Mouse (Mus musculus) stomach, postnatal 0 days (tissue): ENCODE data around the gene Klhdc8a. TPM values are rescaled to one million over a fixed set of nuclear protein-coding genes. Genes with fewer than 3 reads are reported as not detected.
"Not testable (repeated sequence)": the region's sequence is repeated elsewhere in the genome, so short reads cannot be mapped to it uniquely, and the experiment has no call there.

Experiments used
- ATAC-seq: fragments of 200-750 bp; cut with Nextera tagmentation; 2 replicates; pipeline ENCODE4 v1.8.0; 2017; ENCODE audit not compliant: low FRiP score, low TSS enrichment
- DNase-seq: peaks from one replicate; pipeline ENCODE4 v3.0.0-alpha.2; 2016; ENCODE audit warnings: low spot score
- H3K27ac ChIP-seq: fragments of 300-500 bp; sonication (generic); replicated peaks from 2 replicates; pipeline ENCODE4 v1.5.1; 2014; ENCODE audit warnings: mild to moderate bottlenecking, control low read depth
- H3K27me3 ChIP-seq: fragments of 300-500 bp; sonication (generic); 2 replicates; pipeline ENCODE4 v1.6.1; 2014; ENCODE audit warnings: low read length; ENCODE audit not compliant: control insufficient read depth, insufficient read depth
- H3K36me3 ChIP-seq: fragments of 300-500 bp; sonication (generic); 2 replicates; pipeline ENCODE4 v1.6.1; 2014; ENCODE audit warnings: low read length, mixed read lengths; ENCODE audit not compliant: control insufficient read depth, insufficient read depth
- H3K4me1 ChIP-seq: fragments of 300-500 bp; sonication (generic); replicated peaks from 2 replicates; pipeline ENCODE4 v1.6.1; 2014; ENCODE audit warnings: antibody characterized with exemption; ENCODE audit not compliant: control insufficient read depth, insufficient read depth
- H3K4me2 ChIP-seq: fragments of 300-500 bp; sonication (generic); replicated peaks from 2 replicates; pipeline ENCODE4 v1.6.1; 2014; ENCODE audit warnings: low read depth, mild to moderate bottlenecking, control low read depth, moderate library complexity
- H3K4me3 ChIP-seq: fragments of 300-500 bp; sonication (generic); 2 replicates; pipeline ENCODE4 v1.5.1; 2014; ENCODE audit warnings: low read depth, low read length, control low read depth
- H3K9ac ChIP-seq: fragments of 300-500 bp; sonication (generic); 2 replicates; pipeline ENCODE4 v1.6.1; 2014; ENCODE audit warnings: mild to moderate bottlenecking, low read length, control low read depth, mixed read lengths
- H3K9me3 ChIP-seq: fragments of 300-500 bp; sonication (generic); 2 replicates; pipeline ENCODE4 v1.6.1; 2016; ENCODE audit warnings: low read length; ENCODE audit not compliant: control insufficient read depth
- CTCF ChIP-seq: IDR thresholded peaks from 2 replicates; pipeline ENCODE4 v1.5.1; 2016; ENCODE audit warnings: antibody characterized with exemption, low read depth, mild to moderate bottlenecking, moderate library complexity
- EP300 ChIP-seq: optimal IDR thresholded peaks from 2 replicates; pipeline ENCODE3; 2016; ENCODE audit warnings: antibody characterized with exemption
- WGBS: fragments of 180-500 bp; shearing (Covaris S2); extraction: QIAGEN DNeasy Blood & Tissue Kit; methylation state at CpG from one replicate; pipeline ENCODE4 v1.1.7; 2014; 5-methylcytosine and 5-hydroxymethylcytosine counted together
- polyA plus RNA-seq: library from polyadenylated mRNA; unstranded; fragments of >200 nt; fragmentation: Nextera tagmentation; extraction: Ambion mirVana; gene quantifications from 2 replicates; pipeline ENCODE4 v1.2.1, GENCODE M21; 2015

The Klhdc8a gene
- polyA plus RNA-seq, 1 experiment from 2014 or later = 0.34 TPM

DNA sequence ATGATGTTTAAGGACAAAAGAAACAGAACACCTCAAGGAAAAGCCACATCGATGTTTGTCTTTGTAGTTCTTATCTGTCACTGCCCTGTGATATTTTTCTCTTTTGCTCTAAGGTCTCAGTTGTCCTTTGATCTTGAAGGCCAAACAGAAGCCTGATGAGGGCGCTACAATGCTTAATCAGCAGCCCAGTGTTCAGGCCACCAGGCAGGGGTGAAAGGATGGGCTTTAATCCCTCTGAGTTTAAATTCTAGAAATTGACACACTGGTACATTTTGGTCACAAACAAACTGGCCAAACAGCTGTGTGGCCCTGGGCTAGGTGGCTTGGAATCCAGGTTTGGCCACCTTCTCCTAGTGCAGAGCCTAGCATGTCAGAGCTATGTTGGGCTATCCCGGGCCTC is 21.7 kb upstream of the Klhdc8a start:
- no peaks in the 10 kb centered on the region for H3K36me3 ChIP-seq
- no peaks in the 10 kb centered on the region for H3K9me3 ChIP-seq
- H3K27me3 ChIP-seq = no peaks in the 10 kb centered on the region
- H3K27ac ChIP-seq = no peak overlapping the region
- DNase-seq (no peak), ATAC-seq (no peak)
- H3K9ac ChIP-seq = no peak overlapping the region
- no peak overlapping the region for H3K4me2 ChIP-seq
- H3K4me1 ChIP-seq = no peaks in the 10 kb centered on the region
- H3K4me3 ChIP-seq = no peak overlapping the region
- TF ChIP-seq EP300 = no peak
- TF ChIP-seq CTCF = no peak
- WGBS = 44% methylated on average over 3 of the region's 3 CpGs

DNA sequence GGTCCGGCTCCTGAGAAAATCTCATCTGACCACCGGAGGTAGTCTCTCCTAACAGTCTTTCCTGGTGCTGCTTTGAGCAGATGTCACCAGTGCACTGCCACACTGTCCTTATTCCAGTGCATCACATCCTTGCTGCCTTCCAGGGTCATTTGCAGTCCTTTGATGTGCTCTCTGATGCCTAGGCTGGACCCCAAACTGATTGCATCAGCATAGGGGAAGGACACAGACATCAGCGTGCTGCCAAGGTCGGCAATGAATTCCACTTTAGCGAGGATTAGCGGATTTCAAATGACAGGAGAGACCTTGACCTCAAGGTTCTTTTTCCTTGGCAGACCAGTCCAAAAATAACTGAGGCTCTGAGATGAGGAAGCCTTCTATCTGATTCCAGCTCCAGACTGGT is 21.3 kb upstream of the Klhdc8a start:
- TF ChIP-seq EP300 (no peak), CTCF (no peak)
- H3K9me3 ChIP-seq = no peaks in the 10 kb centered on the region
- no peak overlapping the region for H3K27ac ChIP-seq
- no peaks in the 10 kb centered on the region for H3K36me3 ChIP-seq
- no peak overlapping the region for H3K4me3 ChIP-seq
- WGBS = 62% methylated on average over 6 of the region's 6 CpGs
- H3K27me3 ChIP-seq = no peaks in the 10 kb centered on the region
- H3K9ac ChIP-seq = no peak overlapping the region
- no peak for DNase-seq
- no peak overlapping the region for H3K4me2 ChIP-seq
- H3K4me1 ChIP-seq = no peaks in the 10 kb centered on the region
- ATAC-seq = no peak

DNA sequence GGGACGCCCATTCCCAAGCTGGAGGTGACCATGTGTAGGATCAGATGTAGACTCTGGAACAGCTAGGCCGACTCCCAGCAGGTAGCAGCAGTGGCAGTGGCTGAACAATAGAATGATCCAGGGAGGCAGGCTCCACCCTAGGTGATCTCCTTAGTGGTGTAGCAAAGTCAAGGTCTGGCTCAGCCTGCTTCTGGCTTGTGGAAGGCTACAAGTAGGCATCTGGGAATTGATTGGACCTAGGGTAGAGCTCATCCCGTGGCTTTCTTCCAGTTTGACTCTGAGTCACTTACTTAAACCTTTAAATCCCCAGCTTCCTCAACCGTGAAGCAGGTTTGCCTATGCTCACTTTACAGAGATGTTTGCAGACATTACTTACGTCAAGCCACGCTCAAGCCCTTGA is 17.8 kb upstream of the Klhdc8a start:
- ATAC-seq, H3K9me3 ChIP-seq, H3K9ac ChIP-seq, H3K4me2 ChIP-seq, H3K36me3 ChIP-seq, H3K27me3 ChIP-seq, H3K4me1 ChIP-seq, H3K4me3 ChIP-seq, H3K27ac ChIP-seq, DNase-seq: not testable (repeated sequence)
- WGBS = 47% methylated on average over 6 of the region's 6 CpGs

DNA sequence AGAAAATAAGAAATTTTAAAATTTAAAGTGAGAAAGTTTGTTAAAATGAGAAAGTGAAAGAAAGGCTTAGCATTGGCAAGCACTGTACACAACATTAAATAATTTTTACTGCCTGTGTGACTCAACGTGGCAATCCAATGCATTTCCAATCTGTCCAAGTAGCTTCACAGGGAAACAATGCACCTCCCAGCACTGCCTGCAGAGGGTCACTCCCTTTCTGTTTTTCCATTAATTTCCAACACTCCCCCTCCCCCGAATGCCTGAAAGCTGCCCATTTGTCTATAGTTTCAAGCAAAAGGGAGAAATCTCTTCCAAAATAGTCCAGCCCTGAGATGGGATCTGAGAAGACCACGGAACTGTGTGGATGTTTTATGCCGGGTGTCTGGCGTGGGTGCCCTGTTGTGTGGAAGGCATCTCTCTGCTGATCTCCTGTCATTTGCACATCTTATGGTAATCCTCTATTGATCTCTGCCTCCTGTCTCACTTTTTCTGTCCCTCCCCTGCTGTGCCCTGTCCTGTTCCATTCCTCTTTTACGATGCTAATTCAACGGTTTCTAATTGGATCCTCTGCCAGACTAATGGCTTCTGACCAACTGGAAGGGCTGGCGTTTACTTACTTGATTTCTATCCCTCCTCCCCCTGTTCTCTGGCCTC is 16.8 kb upstream of the Klhdc8a start:
- no peak overlapping the region for H3K4me3 ChIP-seq
- H3K4me1 ChIP-seq = no peaks in the 10 kb centered on the region
- H3K4me2 ChIP-seq = no peak overlapping the region
- no peaks in the 10 kb centered on the region for H3K27me3 ChIP-seq
- no peak overlapping the region for H3K27ac ChIP-seq
- ATAC-seq = no peak
- no peak for DNase-seq
- H3K9ac ChIP-seq = no peak overlapping the region
- no peaks in the 10 kb centered on the region for H3K36me3 ChIP-seq
- H3K9me3 ChIP-seq = no peaks in the 10 kb centered on the region
- TF ChIP-seq CTCF = no peak
- TF ChIP-seq EP300 = no peak
- 43% methylated on average over 8 of the region's 8 CpGs for WGBS

DNA sequence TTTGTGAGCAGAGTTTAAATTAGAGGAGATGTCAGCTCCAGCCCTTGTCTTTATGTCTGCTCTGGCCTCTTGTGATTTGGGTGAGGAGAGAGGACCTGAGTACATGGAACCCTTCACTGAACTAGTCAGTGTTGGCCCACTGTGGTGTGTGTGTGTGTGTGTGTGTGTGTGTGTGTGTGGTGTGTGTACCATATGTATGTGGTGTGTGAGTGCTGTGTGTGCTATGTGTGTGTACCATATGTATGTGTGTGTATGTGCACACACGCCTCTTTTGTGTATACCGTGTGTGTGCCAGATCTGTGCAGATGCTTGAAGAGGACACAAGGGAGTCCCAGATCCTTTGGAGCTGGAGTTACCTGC is 16.3 kb upstream of the Klhdc8a start:
- DNase-seq (no peak), ATAC-seq (no peak)
- Histone ChIP-seq H3K4me3 (no peak overlapping the region), H3K4me2 (no peak overlapping the region), H3K36me3 (no peaks in the 10 kb centered on the region), H3K27ac (no peak overlapping the region), H3K27me3 (no peaks in the 10 kb centered on the region), H3K9me3 (no peaks in the 10 kb centered on the region), H3K4me1 (no peaks in the 10 kb centered on the region), H3K9ac (no peak overlapping the region)
- 100% methylated on average over 2 of the region's 2 CpGs for WGBS
- TF ChIP-seq CTCF (no peak), EP300 (no peak)

DNA sequence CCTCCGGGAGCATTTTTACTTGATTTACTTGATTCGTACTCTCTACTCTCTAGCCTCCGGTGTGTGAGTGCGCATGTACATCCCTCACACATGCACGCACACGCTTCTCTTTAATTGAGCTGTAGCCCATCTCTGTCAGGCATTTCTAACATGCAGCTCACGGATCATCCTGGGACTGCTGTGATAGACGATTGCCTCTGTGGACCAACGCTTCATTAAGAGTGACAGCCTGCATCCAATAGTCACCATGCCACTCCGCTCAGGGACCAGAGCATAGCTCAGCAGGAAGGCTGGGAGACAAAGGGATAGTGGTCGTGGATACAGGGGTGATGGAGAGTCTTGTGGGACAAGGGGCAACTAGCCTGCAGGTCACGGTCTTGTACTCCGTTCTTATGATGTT is 15.4 kb upstream of the Klhdc8a start:
- Histone ChIP-seq H3K9me3 (no peaks in the 10 kb centered on the region), H3K4me1 (no peaks in the 10 kb centered on the region), H3K4me2 (no peak overlapping the region), H3K27me3 (no peaks in the 10 kb centered on the region), H3K36me3 (no peaks in the 10 kb centered on the region), H3K27ac (no peak overlapping the region), H3K9ac (no peak overlapping the region), H3K4me3 (no peak overlapping the region)
- ATAC-seq = no peak
- DNase-seq = no peak
- no peak for TF ChIP-seq EP300
- TF ChIP-seq CTCF = no peak
- WGBS = 87% methylated on average over 13 of the region's 13 CpGs
